Mouse (Mus musculus) right cerebral cortex, postnatal 25 days (tissue): ENCODE results near the gene Lzic.

Source experiments
- DNase-seq: peaks from one replicate; pipeline ENCODE4 v3.0.0; 2022

Gene Lzic

DNA sequence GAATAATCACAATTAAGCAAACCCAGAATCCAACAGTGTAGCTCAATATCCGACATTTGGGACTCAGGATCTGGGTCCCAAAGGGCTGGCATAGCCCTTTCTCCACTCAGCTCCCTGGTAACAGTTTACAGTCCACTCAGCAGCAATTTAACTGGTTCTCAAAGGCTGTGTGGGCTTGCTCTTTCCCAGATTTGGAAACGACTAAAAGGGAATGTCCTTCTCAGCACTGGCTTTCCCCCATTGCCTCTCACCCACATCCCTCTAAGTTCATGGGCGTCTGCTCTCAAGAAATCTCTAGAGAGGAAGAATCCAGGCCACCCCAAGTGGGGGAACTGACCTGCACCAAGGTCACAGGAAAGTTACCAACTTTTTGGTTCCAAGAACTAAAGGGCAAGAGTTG is 463 bp upstream of the Lzic start:
- peak; percentile 8 for DNase-seq

DNA sequence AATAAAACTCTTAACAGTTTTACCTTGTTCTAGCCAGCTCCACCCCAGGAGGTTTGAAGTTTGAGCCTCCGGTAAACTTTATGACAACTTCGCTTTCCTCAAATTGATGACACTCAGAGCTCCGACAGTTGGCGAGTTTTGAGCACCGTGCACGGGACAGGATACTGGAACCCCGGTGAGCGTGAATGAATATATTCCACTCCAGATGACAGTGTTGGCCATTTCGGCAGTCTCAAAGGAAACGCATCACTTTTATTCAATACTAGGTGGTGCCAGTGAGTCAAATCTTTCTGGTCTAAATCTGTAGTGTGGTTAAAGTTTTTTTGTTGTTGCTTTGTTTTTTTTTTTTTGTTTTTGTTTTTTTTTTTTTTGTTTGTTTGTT is 787 bp downstream of the Lzic start:
- no peak for DNase-seq

DNA sequence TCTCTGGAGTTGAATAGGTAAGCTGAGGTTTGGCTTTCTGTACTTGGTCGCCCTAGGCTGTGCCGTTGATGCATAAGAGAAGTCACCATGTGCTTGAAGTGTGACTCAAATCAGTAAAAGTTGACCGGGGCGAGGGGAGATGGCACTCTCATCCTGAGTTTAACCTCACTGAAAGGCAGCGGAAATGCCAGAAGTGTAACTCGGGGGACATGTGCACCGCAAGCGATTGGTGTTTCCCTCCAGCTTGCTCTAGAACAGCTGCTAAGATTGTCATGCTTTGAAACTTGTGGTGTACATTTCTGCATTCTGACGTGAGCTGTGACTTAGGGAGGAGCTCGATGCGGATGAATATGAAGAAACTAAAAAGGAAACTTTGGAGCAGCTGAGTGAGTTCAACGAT is 2.7 kb downstream of the Lzic start:
- DNase-seq = no peak

DNA sequence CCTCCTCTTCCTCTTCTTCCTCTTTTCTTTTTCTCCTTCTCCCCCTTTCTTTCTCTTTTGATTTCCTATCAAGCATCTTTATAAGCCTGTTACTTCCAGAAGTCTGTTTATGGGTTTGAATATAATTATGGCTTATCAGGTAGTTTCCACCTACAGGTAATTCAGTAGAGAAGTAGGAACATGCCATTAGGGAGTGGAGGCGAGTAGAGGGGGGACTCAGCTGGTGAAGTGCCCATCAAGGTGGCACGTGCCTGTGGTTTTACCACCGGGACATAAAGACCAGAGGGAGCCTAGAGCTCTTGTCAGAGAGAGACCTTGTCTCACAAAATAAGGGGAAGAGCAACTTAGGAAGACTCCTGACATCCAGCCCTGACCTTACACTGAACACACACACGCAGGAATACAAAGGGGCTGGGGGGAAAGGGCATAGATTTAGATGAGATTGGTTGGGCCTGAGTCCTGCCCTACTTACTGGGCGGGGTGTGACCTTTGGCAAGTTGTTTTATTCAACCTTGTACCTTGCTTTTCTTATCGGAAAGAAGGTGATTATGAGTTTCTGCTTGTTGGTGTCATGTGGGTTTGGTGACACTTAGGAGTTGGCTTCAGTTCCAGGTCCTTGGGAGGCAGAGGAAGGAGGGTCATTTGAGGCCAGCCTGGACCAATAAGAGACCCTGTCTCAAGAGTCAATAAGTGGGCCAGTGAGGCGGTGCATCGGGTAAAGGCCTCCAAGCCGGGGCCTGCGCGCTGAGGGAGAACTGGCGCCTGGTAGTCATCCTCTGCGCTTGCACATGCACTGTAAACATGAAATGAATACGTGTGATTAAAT is 4.6 kb downstream of the Lzic start:
- DNase-seq = no peak

DNA sequence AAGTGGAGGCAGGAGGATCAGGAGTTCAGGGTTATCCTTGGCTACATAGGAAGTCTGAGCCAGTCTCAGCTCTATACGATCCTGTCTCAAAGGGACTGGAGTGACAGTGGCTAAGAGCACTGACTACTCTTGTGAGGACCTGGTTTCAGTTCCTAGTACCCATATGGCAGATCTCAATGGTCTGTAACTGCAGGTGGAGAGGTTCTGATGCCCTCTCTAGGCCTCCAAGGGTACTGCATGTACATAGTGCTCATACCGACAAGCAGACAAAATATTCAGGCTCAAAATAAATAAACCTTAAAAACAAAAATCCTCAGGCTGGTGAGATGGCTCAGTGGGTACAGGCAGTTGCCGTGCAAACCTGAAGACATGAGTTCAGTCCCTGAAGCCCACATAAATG is 6.1 kb downstream of the Lzic start:
- DNase-seq = no peak

DNA sequence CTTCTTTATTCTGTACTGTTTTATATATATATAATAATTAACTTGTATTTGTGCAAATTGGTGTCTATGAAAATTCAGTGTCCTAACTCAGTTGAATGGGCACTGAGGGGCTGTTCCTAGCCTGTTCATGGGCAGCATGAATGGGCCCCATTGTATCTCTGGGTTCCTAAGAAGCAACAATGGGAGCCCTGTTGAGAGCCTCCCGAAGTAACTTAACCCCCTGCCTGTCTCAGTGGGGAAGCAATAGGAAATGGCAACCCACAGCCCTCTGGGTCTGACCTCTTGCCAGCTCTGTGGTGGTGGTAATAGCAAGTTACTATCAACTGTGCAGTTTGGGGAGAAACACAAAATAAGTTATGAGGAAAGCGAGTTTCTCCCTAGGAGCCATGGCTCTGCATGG is 11.6 kb downstream of the Lzic start:
- DNase-seq = no peak

DNA sequence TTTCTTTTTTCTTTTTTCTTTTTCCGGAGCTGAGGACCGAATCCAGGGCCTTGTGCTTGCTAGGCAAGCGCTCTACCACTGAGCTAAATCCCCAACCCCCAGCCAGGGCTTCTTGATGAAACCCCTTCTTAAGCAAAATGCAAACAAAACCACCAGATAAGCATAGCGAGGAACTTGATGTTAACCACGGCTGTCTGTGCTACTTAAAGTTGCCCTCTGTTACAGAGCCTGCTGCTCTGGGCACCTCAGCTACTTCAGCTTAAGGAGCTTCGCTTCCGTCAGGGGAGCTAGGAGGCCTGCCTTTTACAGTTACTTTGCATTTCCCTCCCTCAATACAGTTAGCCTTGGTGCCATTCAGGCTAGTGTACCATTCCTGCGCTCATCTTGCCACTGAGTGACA is 13.9 kb downstream of the Lzic start:
- DNase-seq = no peak

DNA sequence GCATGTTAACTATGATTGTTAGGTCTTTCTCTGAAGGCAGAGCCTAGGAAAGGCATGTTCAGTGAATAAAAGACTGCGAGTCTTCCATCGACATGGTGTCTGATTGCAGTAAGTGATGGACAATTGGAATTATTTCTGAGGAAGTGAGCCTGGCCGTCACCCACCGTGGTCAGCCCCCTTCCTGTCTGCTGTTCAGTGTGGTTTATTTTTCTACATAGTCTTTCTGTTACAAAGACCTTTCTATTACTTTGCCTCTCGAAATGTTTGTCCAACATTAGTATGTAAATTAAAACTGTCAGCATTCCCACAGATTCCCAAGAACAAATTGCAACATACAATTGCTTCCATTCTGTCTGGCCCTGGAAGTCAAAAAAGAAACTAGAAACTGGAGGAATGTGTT is 14.8 kb downstream of the Lzic start:
- no peak for DNase-seq

DNA sequence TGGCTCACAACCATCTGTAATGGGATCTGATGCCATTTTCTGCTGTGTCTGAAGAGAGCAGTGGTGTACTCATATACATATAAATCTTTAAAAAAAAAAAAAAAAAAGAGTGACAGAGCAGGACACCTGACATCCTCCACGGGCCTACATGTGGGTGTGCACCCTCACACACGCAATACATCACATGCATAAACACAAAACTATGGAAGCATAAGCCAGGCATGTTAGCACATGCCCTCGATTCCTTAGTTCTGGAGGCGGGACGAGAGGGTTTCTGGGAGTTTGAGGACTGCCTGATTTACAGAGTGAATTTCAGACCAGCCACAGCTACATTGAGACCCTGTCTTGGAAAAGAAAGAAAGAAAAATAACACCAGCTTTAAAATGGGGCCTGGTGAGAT is 19.3 kb downstream of the Lzic start:
- DNase-seq = no peak

DNA sequence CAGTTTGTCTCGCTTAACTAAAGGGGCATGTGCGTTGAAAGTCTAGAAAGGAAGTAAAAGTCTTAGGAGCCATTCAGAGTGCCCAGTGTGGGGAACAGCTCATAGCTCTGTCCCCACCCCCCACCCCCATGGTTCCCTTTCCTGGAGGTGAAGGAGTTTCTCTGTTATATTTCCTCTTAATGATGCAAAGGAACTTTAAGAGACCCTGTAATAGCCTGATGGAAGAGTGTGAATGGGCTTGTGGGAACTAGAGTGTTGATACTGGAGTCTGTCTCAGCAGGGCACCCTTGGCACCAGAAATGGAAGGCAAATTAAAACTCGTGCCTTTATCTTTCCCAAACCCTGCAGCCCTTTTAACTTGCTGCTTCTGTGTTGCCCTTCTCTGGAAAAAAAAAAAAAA is 19.8 kb downstream of the Lzic start:
- no peak for DNase-seq

DNA sequence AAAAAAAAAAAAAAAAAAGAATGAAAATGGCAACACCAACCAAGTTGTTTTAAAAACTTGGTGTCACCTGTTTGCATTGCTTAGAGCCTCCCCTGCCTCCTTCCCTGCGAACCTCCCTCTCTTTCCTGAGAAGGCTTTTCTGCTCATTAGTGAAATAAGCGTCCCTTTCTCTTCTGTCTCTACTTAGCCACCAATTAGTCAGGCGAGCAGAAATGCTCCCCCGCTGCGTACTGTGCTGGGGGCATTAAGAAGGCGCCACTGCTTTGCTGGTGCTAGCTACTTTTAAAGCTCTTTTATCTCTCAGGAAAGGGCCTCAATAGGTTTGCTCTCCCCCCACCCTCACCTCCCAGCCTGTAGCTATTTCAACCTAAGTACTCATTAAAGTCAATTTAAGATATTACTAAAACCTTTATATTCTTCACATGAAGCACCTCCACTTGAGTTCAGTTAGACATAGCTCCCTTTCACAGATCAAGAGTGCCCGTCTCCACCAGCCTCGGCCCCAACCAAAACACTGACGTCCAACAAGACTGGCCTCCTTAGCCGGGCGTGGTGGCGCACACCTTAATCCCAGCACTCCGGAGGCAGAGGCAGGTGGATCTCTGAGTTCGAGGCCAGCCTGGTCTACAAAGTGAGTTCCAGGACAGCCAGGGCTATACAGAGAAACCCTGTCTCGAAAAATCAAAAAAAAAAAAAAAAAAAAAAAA is 20.4 kb downstream of the Lzic start:
- DNase-seq = no peak

DNA sequence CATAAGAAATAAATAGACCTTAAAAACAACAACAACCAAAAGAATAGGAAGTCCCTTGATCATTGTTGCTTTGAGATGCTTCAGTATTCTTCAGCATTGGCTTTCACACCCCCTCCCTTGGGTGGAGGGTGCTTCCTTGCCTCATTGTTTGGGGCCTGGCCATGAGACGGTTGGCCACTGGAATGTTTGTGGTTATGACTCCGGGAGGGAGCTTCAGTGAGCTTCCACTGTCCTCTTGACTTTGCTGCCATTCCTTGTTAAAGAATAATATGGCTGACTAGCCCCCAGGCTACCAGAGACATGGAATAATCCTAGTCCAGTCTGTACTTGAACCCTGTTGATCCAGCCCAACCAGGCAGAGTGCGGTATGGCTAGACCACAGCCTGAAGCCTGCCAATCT is 21.9 kb downstream of the Lzic start:
- no peak for DNase-seq

DNA sequence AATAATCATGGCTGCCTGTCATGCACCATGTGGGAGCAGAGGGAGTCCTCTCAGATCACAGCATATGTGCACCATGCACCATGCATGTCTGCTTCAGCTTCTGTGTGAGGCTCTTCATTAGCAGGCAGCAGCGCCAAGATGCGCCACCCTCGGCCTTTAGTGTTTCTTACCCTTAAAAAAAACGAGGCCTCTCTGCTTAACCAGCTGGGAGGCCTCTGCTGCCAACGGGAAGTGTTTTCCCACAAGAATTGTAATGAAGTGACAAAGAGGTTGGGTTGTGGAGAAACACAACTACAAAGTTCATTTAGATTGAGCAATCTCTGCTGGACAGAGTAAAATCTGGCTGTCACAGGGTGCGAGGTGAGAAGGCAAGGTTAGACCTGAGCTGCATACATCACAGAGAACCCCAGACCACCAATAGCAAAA is 26.2 kb downstream of the Lzic start:
- DNase-seq = no peak

DNA sequence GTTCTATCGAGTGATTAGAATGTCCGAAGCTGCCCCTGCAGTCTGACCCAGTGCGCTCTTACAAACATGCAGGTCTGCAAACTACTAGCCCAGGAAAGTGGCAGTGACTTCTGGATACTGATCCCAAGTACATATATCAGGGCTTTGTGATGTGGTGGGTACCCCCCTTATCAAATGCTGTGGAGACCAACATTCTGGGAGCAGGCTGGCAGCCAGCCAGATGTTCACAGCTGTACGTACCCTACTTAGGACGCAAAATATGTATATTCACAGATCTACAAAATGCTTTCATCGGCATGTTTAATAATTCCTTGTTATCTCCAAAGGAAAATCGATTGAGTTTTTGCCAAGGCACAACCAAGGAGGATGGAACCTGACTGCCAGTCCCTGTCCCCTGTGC is 27.0 kb downstream of the Lzic start:
- no peak for DNase-seq

DNA sequence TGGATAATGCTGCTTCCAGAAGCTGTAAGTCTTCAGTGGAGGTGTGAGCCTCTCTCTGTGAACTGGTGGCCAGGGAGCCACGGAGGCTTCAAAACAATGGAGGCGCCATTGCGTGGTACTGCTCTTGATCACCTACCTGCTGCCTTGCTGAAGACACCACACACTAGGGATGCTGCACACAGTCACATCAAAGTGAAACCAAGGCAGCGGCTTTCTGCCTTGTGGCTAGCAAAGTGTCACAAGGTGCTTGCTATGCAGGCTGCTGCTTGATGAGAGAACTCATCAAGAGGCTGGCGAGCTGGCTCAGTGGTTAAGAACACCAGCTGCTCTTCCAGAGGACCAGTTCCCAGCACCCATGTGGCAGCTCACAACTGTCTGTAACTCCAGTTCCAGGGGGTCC is 30.7 kb downstream of the Lzic start:
- DNase-seq = no peak

DNA sequence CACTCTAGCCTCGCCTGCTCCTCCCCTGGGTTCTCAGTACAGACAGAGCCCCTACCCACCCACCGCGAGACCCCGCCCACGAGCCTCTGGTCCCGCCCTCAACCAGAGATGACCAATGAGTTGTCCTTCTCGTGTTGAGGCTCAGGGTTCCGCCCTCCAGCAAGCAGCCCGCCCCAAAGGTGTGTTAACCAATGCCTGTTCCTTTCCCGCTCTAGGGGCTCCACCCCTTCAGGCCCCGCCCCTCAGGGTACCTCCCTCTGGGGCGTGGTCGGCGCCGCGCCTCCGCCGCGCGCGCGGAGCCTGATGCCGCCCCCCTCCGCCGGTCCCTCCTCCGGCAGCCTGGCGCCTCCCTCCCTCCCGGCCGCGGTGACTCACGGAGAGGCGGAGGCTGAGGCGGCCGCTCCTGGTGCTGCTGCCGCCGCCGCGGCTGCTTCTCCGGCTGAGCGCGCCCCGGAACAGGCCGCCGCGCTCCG is 32.9 kb downstream of the Lzic start, which contains the start of gene Ctnnbip1:
Ctnnbip1 (plus strand) TSS at position 369 of the 473 bp plus-strand sequence.
- DNase-seq = peak; percentile 98

DNA sequence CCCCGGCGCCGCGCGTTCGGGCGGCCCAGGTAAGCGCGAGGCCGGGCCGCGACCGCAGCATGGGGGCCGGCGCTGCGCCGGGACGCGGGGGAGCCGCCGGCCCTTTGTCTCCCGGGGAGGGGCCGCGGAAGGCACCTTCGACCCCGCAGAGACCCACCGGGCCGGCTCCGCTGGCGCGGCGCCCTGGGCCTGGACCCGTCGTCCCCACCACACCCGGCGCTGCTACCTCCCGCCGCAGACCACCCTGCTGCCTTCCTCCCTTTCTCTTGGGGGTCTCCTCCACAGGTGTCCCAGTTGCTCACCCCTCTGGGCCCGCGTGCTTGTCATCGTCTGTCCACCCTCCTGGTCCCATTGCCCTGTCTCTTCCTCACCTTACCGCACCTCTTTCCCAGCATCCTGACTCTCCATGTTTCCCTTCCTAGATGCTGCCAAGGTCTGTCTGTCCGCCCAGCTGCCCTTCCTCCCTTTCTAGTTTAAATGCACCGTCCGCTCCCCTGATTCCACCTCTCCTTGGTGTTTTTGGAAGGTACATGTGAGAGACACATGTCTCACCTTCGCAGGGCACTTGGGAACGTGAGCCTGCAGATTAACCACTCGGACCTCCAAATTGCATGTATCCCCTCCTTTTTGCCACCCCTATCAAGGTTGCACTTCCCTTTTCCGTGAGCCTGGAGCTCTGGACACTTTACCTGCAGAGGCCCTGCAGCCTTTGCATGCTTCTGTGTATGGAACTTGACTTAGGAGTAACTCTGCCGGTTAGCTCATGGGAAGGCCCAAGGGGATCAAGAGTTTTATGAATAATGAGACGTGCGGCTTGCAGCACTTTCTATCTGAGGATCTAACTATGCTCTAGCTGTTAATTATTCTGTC is 33.6 kb downstream of the Lzic start:
- DNase-seq = no peak

DNA sequence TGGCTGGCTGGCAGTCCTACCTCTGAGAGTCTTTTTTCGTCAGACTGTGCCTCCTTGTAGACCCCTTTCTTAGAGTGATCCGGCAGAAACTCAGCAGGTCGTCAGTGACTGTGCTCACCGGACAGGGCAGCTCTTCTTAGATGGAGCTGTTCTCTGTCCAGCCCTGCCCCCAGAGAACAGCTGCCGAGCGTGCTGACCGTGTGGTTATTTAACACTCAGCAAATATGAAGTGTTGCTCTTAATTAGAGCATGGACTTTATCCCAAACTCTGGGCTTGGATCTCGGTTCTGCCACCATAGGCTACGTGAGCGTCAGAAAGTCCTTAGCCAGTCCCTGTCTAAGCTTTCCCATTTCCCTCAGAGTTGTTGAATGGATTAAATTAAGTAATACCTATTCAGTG is 36.2 kb downstream of the Lzic start:
- DNase-seq = no peak

DNA sequence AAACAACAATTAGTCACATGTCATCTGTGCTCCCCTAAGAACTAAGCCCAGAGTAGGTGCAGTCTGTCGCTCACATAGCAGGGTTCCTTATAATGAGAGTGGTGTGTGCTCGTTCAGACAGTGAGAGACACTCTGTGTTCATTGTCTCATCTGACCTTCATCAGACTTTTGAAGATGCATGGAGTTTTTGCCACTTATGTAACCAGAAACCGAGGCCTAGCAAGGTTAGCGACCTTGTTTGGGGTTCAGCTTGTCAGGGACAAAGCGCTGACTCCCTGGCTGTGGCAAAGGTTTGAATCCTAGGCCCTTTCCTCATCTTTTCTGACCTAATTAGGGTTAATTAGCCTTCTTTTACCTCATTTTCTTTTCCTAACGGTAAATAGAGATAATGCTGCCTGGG is 38.9 kb downstream of the Lzic start:
- no peak for DNase-seq

DNA sequence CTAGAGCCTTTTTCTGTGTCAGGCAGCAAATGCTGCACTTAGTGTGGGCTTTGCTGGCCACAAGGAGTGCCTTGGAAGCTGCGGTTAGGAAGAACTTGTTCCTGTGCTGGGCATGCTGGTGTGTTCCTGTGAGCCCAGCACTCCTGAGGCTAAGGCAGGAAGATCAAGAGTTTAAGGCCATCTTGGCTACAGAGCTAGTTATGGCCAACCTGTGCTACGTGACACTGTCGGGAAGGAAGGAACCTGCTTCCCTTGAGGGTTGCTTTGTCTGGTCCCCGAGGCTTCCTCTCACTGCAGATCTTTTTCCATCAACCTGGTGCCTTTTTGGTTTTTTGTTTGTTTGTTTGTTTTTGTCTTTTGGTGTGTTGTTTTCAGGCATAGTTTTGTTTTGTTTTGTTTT is 40.1 kb downstream of the Lzic start:
- DNase-seq = no peak

DNA sequence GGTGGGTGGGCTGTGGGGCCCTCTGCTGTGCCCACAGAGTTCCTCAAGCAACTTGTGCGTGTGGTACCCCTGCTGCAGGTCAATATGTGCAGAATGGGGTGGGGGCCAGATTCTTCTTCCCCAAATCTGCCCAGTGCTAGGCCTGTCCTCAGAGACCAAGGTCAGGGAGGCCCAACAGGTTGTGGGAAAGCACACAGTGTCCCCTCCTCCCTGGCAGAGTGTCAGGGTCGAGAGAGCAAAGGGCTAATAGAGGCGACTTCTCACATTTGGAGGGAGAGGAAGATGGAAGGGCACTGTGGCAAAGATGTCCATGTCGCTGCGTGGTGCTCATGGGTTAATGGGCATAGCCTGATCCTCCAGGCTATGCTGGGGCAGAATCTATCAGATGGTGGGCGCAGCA is 40.8 kb downstream of the Lzic start:
- DNase-seq = no peak

DNA sequence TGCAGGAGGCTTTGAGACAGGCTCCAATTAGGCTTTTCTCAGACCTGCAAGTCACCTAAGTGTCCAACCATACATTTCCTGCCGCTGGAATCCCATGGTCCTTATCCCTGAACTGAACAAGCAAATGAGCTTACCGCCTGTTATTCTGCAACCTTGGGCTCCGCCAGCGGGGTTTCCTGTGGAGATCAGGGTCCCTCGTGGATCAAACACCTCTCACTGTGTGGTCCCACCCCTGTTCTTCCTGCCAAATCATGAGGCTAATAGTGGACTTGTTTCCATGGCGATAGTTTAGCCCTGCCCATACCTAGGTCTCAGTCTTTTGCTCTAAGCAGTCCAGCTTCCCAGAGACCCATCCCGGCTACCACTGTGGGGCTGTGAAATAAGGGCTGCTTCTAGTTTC is 41.3 kb downstream of the Lzic start:
- DNase-seq = no peak

DNA sequence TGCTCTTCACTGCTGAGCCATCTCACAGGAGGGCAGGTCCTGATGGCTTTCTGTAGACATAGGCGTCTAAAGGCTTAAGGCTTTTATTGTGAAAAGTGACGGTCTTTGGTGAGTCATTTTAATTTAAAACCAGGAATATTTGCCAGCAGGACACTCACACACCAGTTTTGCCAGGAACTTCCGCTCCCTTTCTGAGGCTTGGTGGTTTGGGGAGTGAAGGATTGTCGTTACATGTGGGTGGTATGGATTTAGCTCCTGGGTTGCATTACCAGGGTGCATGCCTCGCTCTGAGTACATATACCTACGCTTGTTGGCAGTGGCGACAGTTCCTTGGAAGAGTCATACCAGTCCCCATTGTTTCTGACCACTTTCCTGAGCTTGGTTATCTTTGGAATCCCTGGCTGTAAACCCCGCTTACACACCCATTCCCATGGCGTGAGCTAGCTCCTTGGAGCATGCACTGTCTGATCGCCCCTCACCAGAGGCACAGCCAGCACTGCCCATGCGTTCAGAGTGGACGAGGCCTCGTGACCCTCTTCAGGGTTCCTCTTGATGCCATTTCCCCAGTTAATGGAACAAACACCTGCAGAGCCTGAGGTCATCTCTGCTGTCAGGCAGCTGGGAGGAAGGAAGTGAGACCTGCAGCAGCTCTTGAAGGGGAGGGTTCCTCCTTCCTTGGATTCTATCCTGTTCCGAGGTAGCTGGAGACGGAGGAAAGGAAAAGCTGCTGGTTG is 42.8 kb downstream of the Lzic start:
- DNase-seq = no peak
